Mouse (Mus musculus): ENCODE measurements around the gene Dnase2a. TPM values are rescaled to one million over a fixed set of nuclear protein-coding genes. Genes with fewer than 3 reads are reported as not detected.
"Not testable (repeated sequence)": the region's sequence is repeated elsewhere in the genome, so short reads cannot be mapped to it uniquely, and the experiment has no call there.

The Dnase2a gene
- polyA plus RNA-seq, 1 experiment: 44.9 TPM

DNA sequence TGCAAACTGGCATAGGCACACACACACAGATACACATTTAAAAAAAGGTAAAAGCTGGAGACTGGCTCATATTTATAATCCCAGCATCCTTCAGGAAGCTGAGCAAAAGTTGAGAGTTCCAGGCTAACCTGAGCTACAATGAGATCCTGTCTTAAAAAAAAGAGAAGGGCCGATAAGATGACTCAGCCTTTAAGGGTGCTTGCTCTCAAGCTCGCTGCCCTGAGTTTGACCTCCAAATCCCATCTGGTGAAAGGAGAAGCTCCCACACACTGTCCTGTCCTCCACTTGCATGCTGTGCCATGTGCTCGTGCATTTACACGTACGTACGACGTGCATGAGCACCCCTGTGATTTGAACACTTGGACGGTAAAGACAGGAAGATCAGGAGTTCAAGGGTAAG is 867 bp upstream of the Dnase2a start:
- Histone ChIP-seq H3K4me1 (ENCODE audit: control insufficient read depth, insufficient read depth, insufficient read length) (peaks cover 11% of the 10 kb centered on the region), H3K36me3 (ENCODE audit: control insufficient read depth, insufficient read depth, low read length) (peaks cover 3% of the 10 kb centered on the region; the same call in 1 of the 2 replicates), H3K27ac (ENCODE audit: insufficient read depth, low read length) (no peak overlapping the region), H3K4me3 (ENCODE audit: extremely low read depth, insufficient read depth, insufficient read length) (no peak overlapping the region), H3K27me3 (ENCODE audit: control insufficient read depth, insufficient read depth, low read length) (no peaks in the 10 kb centered on the region)
- no peak for DNase-seq (ENCODE audit: low read depth in 1 of 2, low spot score in 2 of 2)
- WGBS: 53% methylated on average over 8 of the region's 8 CpGs
- TF ChIP-seq CTCF (IDR thresholded peaks at IDR 0.05; ENCODE audit: extremely low read depth, insufficient read depth, insufficient read length, insufficient replicate concordance): no peak
- TF ChIP-seq POLR2A (IDR thresholded peaks at IDR 0.05; ENCODE audit: low read depth, low read length): no peak

DNA sequence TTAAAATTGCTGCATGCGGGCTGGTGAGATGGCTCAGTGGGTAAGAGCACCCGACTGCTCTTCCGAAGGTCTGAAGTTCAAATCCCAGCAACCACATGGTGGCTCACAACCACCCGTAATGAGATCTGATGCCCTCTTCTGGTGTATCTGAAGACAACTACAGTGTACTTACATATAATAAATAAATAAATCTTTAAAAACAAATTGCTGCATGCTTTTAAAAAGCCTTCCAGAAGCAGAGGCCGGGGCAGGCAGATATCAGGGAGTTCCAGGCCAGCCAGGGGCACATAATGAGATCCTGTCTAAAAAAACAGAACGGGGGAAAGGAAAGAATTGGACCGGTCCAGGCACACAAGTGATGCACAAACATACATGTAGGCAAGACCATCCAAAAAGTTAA is 381 bp upstream of the Dnase2a start:
- Histone ChIP-seq H3K4me3 (ENCODE audit: extremely low read depth, insufficient read depth, insufficient read length) (peak overlapping the region; percentile 23; the same call in 1 of the 2 replicates), H3K27ac (ENCODE audit: insufficient read depth, low read length) (0 out of 2 replicates have a peak overlapping the region, but pooled peaks have one; percentile 14), H3K4me1 (ENCODE audit: control insufficient read depth, insufficient read depth, insufficient read length) (peaks cover 15% of the 10 kb centered on the region)
- not testable (repeated sequence) for H3K27me3 ChIP-seq (ENCODE audit: control insufficient read depth, insufficient read depth, low read length); H3K36me3 ChIP-seq (ENCODE audit: control insufficient read depth, insufficient read depth, low read length); DNase-seq (ENCODE audit: low read depth in 1 of 2, low spot score in 2 of 2)
- 8% methylated on average over 7 of the region's 7 CpGs for WGBS

DNA sequence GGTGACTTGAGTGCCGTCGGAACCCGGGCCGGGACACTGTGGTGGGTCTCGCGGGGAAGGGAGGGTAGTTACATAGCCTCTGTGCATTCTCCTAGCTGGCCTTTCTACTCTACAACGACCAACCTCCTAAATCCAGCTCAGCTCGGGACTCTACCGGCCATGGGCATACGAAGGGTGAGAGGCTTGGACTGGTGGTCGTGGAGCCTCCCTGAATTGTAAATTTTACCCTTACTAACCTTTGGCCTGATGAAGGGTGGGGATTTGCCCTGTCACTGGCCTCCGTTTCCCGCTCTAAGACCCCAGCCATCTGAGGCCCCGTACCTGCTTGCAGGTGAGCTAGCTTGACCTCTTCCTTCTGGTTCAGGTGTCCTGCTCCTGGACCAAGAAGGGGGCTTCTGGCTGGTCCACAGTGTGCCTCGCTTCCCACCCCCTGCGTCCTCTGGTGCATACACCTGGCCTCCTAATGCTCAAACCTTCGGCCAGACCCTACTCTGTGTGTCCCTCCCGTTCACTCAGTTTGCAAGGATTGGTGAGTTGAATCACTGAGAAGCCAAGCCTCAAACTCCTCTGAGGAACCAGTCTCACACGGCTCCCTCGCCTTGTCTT is 905 bp downstream of the Dnase2a start:
- no peak for DNase-seq (ENCODE audit: low read depth in 1 of 2, low spot score in 2 of 2)
- H3K27ac ChIP-seq (ENCODE audit: insufficient read depth, low read length): peak overlapping the region; percentile 81
- TF ChIP-seq POLR2A (IDR thresholded peaks at IDR 0.05; ENCODE audit: low read depth, low read length) (no peak), CTCF (IDR thresholded peaks at IDR 0.05; ENCODE audit: extremely low read depth, insufficient read depth, insufficient read length, insufficient replicate concordance) (no peak)
- H3K4me1 ChIP-seq (ENCODE audit: control insufficient read depth, insufficient read depth, insufficient read length): peaks cover 13% of the 10 kb centered on the region
- no peaks in the 10 kb centered on the region for H3K27me3 ChIP-seq (ENCODE audit: control insufficient read depth, insufficient read depth, low read length)
- peaks cover 3% of the 10 kb centered on the region; the same call in 1 of the 2 replicates for H3K36me3 ChIP-seq (ENCODE audit: control insufficient read depth, insufficient read depth, low read length)
- H3K4me3 ChIP-seq (ENCODE audit: extremely low read depth, insufficient read depth, insufficient read length): peak overlapping the region; percentile 65
- 50% methylated on average over 20 of the region's 20 CpGs for WGBS

DNA sequence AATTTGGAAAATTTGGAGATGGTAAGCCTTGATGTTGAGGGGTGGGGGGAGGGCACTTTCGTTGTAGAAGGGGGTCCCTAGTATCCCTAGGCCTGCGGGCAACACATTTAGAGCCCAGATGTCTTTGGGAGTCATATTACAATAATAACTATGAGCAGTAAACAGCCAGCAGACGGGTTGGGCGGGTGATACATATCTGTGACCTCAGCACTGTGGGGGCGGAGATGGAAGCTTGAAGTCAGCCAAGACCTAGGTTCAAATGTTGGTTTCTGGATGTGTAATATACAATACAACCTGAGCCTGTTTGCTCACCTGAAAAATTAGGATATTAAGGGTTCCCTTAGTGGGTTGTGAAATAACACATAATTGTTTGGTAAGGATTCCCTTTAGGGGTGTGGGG is 1.6 kb downstream of the Dnase2a start:
- Histone ChIP-seq H3K4me1 (ENCODE audit: control insufficient read depth, insufficient read depth, insufficient read length) (peaks cover 13% of the 10 kb centered on the region), H3K36me3 (ENCODE audit: control insufficient read depth, insufficient read depth, low read length) (peaks cover 3% of the 10 kb centered on the region; the same call in 1 of the 2 replicates), H3K27me3 (ENCODE audit: control insufficient read depth, insufficient read depth, low read length) (no peaks in the 10 kb centered on the region), H3K4me3 (ENCODE audit: extremely low read depth, insufficient read depth, insufficient read length) (no peak overlapping the region), H3K27ac (ENCODE audit: insufficient read depth, low read length) (no peak overlapping the region)
- 80% methylated on average over 5 of the region's 5 CpGs for WGBS
- TF ChIP-seq CTCF (IDR thresholded peaks at IDR 0.05; ENCODE audit: extremely low read depth, insufficient read depth, insufficient read length, insufficient replicate concordance) (no peak), POLR2A (IDR thresholded peaks at IDR 0.05; ENCODE audit: low read depth, low read length) (no peak)
- DNase-seq (ENCODE audit: low read depth in 1 of 2, low spot score in 2 of 2): no peak

DNA sequence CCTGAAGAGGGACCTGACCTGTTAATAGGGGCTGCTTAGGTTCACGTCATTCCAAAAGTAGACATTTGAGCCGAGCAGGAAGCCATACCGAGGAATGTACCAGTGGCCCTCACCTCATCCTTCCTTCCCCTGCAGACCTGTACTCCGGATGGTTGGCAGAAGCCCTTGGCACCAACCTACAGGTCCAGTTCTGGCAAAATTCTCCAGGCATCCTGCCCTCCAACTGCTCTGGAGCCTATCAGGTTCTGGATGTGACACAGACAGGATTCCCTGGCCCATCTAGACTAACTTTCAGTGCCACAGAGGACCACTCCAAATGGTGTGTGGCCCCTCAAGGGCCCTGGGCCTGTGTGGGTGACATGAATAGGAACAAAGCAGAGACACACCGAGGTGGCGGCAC is 2.2 kb downstream of the Dnase2a start:
- no peaks in the 10 kb centered on the region for H3K27me3 ChIP-seq (ENCODE audit: control insufficient read depth, insufficient read depth, low read length)
- H3K4me1 ChIP-seq (ENCODE audit: control insufficient read depth, insufficient read depth, insufficient read length): peaks cover 13% of the 10 kb centered on the region
- H3K4me3 ChIP-seq (ENCODE audit: extremely low read depth, insufficient read depth, insufficient read length): no peak overlapping the region
- H3K36me3 ChIP-seq (ENCODE audit: control insufficient read depth, insufficient read depth, low read length): peaks cover 3% of the 10 kb centered on the region; the same call in 1 of the 2 replicates
- DNase-seq (ENCODE audit: low read depth in 1 of 2, low spot score in 2 of 2): no peak
- H3K27ac ChIP-seq (ENCODE audit: insufficient read depth, low read length): no peak overlapping the region
- WGBS: 91% methylated on average over 6 of the region's 6 CpGs
- TF ChIP-seq POLR2A (IDR thresholded peaks at IDR 0.05; ENCODE audit: low read depth, low read length) (no peak), CTCF (IDR thresholded peaks at IDR 0.05; ENCODE audit: extremely low read depth, insufficient read depth, insufficient read length, insufficient replicate concordance) (no peak)

DNA sequence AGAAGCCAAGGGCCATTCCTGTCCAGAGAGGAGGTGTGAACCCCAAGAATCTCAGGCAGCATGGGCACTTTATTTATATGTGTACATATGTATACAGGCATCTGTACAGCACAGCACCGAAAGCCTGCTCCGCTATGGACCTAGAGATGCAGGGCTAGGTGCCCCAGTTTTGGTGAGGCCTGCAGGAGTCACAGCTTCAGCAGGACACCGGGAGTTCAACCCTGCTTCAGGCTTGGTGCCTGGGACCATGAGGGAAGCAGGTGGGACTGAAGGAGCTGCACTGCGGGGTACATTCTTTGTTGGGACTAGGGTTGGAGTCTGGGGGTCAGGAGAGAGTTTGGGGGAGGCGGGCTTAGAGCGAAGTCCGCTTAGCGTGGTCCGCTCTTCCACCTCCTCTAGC is 3.5 kb downstream of the Dnase2a start:
- WGBS: 97% methylated on average over 9 of the region's 9 CpGs
- TF ChIP-seq CTCF (IDR thresholded peaks at IDR 0.05; ENCODE audit: extremely low read depth, insufficient read depth, insufficient read length, insufficient replicate concordance) (no peak), POLR2A (IDR thresholded peaks at IDR 0.05; ENCODE audit: low read depth, low read length) (no peak)
- DNase-seq (ENCODE audit: low read depth in 1 of 2, low spot score in 2 of 2): no peak
- Histone ChIP-seq H3K27me3 (ENCODE audit: control insufficient read depth, insufficient read depth, low read length) (no peaks in the 10 kb centered on the region), H3K36me3 (ENCODE audit: control insufficient read depth, insufficient read depth, low read length) (peaks cover 6% of the 10 kb centered on the region), H3K4me1 (ENCODE audit: control insufficient read depth, insufficient read depth, insufficient read length) (peaks cover 13% of the 10 kb centered on the region), H3K4me3 (ENCODE audit: extremely low read depth, insufficient read depth, insufficient read length) (no peak overlapping the region), H3K27ac (ENCODE audit: insufficient read depth, low read length) (no peak overlapping the region)

DNA sequence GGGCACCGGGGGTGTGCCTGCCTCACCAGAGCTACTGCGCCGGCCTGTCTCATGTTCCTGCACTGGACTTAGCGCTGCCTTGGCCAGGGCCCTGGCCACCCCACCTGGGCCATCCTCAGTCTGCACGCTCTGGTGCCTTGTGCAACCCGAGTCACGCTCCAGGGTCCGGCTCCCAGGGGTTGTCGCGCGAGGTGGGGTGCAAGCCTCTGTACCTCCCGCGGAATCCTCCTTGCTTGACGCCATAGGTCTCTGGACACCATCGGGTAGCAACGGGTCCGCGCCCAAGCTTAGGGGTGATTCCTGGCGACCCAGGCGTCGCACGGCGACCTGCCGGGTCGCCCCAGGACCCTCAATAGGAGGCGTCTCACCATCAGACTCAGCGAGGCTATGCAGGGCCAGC is 4.0 kb downstream of the Dnase2a start:
- Histone ChIP-seq H3K27ac (ENCODE audit: insufficient read depth, low read length) (peak overlapping the region; percentile 61; the same call in 1 of the 2 replicates), H3K4me3 (ENCODE audit: extremely low read depth, insufficient read depth, insufficient read length) (no peak overlapping the region)

More for the DNA sequence above, 4.0 kb downstream of the Dnase2a start:
- Histone ChIP-seq H3K27me3 (ENCODE audit: control insufficient read depth, insufficient read depth, low read length) (no peaks in the 10 kb centered on the region), H3K36me3 (ENCODE audit: control insufficient read depth, insufficient read depth, low read length) (peaks cover 6% of the 10 kb centered on the region), H3K4me1 (ENCODE audit: control insufficient read depth, insufficient read depth, insufficient read length) (peaks cover 13% of the 10 kb centered on the region)
- no peak for TF ChIP-seq CTCF (IDR thresholded peaks at IDR 0.05; ENCODE audit: extremely low read depth, insufficient read depth, insufficient read length, insufficient replicate concordance)
- TF ChIP-seq POLR2A (IDR thresholded peaks at IDR 0.05; ENCODE audit: low read depth, low read length): no peak
- 65% methylated on average over 27 of the region's 27 CpGs for WGBS
- DNase-seq (ENCODE audit: low read depth in 1 of 2, low spot score in 2 of 2): no peak

Measured in spleen, adult 2 months (tissue).